Mouse (Mus musculus) lung, adult 2 months (tissue): ENCODE results near the gene Meis2. TPM values are rescaled to one million over a fixed set of nuclear protein-coding genes. Genes with fewer than 3 reads are reported as not detected.
A peak's percentile ranks its signal among the peaks of the same experiment; 100 is the strongest.

Source experiments
- DNase-seq: peaks from one replicate; pipeline ENCODE4 v3.0.0; 2022
- H3K4me1 ChIP-seq: fragments of 200-500 bp; 2 replicates; pipeline ENCODE4 v1.6.1; 2011; ENCODE audit warnings: low read length; ENCODE audit not compliant: control insufficient read depth, insufficient read depth
- H3K4me3 ChIP-seq: fragments of 200-500 bp; replicated peaks from 2 replicates; pipeline ENCODE3; 2011; ENCODE audit warnings: low read depth, mild to moderate bottlenecking, control low read depth, low read length; ENCODE audit errors: extremely low read depth
- CTCF ChIP-seq: fragments of 200-500 bp; IDR thresholded peaks from 2 replicates; pipeline ENCODE4 v1.5.1; 2011; ENCODE audit warnings: mild to moderate bottlenecking, low read length, control low read depth; ENCODE audit not compliant: insufficient read depth
- POLR2A ChIP-seq: fragments of 200-500 bp; IDR thresholded peaks from 2 replicates; pipeline ENCODE4 v1.6.1; 2011; ENCODE audit warnings: low read depth, mild to moderate bottlenecking, control low read depth, low read length, borderline replicate concordance; ENCODE audit errors: extremely low read depth
- WGBS: fragments of 180-500 bp; shearing (Covaris S2); methylation state at CpG from one replicate; pipeline ENCODE4 v1.1.7; 2018; 5-methylcytosine and 5-hydroxymethylcytosine counted together
- polyA plus RNA-seq: library from polyadenylated mRNA; depleted of rRNA; stranded (reverse); fragments of >200 nt; gene quantifications from 2 replicates; pipeline ENCODE4 v1.2.3, GENCODE M21; 2012

The Meis2 gene
- polyA plus RNA-seq, 1 experiment: 22.6 TPM

- WGBS: 42% methylated on average over 8 of the region's 8 CpGs
- peak overlapping the region; percentile 32 for H3K4me3 ChIP-seq
- no peaks in the 10 kb centered on the region for H3K4me1 ChIP-seq
- DNase-seq: no peak
- TF ChIP-seq POLR2A (no peak), CTCF (no peak)
Observed at GRCm38 (mm10) chr2:116069451-116070225, 4.0 kb upstream of the Meis2 start.

DNA sequence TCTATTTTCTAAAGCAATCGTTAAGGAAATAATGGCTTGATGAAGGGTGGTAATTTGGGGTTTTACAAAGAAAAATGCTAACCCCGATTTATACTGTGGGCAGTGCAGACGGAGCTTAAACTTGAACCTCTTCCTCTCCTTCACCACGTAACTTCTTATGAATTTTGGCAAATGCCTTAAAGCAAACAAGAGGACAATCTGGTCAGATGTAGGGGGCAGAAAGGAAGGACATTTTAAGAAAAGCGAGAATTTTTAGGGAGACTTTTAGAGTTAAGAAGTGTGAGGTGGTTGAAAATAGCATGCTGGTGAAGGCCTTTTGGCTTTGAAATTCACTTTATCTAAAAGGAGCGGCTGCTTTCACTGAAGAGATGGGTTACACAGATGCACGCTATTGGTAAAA, 3.3 kb upstream of the Meis2 start:
- H3K4me3 ChIP-seq: no peak overlapping the region
- DNase-seq: no peak

DNA sequence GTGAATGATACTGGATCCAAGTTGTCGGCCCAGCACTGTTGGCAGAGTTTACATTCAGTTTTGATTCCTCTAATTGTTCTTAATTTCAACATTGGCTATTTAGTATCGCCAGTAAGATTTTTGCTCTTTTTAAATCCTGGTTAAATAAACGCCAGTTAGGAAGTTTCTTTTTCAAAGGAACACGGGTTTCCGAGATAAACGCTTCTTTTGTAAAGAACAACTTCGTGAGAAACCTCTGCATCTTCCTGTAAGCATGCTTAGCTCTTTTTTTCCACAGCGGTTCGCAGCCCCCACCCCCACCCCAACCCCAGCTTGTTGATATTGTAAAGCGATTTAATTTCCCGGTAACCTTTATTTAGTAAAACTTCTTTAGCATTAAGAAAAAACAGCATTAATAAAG, 2.8 kb upstream of the Meis2 start:
- Histone ChIP-seq H3K4me1 (no peaks in the 10 kb centered on the region), H3K4me3 (no peak overlapping the region)
- no peak for DNase-seq
- 27% methylated on average over 11 of the region's 11 CpGs for WGBS
- TF ChIP-seq CTCF: no peak
- TF ChIP-seq POLR2A: no peak

More for the DNA sequence above, 3.3 kb upstream of the Meis2 start:
- TF ChIP-seq POLR2A (no peak), CTCF (no peak)
- WGBS: 54% methylated on average over 7 of the region's 7 CpGs
- no peaks in the 10 kb centered on the region for H3K4me1 ChIP-seq

GRCm38 (mm10) chr2:116067711-116068110, 2.1 kb upstream of the Meis2 start:
- TF ChIP-seq CTCF (no peak), POLR2A (no peak)
- no peak for DNase-seq
- Histone ChIP-seq H3K4me3 (peak overlapping the region; percentile 25), H3K4me1 (no peaks in the 10 kb centered on the region)
- WGBS: 16% methylated on average over 15 of the region's 15 CpGs

- no peaks in the 10 kb centered on the region for H3K4me1 ChIP-seq
- TF ChIP-seq POLR2A: peak; percentile 43; the same call in 1 of the 2 replicates
- TF ChIP-seq CTCF: no peak
- DNase-seq: peak; percentile 79
- peak overlapping the region; percentile 86 for H3K4me3 ChIP-seq
- under 1% methylated on average over 27 of the region's 27 CpGs for WGBS
Observed at GRCm38 (mm10) chr2:116067065-116067497, 1.4 kb upstream of the Meis2 start.

- peaks cover 2% of the 10 kb centered on the region for H3K4me1 ChIP-seq
- no peak for TF ChIP-seq POLR2A
- TF ChIP-seq CTCF: no peak
- DNase-seq: no peak
- 1% methylated on average over 36 of the region's 36 CpGs for WGBS
- peak overlapping the region; percentile 86 for H3K4me3 ChIP-seq
Observed at GRCm38 (mm10) chr2:116066057-116066941, 660 bp upstream of the Meis2 start.

DNA sequence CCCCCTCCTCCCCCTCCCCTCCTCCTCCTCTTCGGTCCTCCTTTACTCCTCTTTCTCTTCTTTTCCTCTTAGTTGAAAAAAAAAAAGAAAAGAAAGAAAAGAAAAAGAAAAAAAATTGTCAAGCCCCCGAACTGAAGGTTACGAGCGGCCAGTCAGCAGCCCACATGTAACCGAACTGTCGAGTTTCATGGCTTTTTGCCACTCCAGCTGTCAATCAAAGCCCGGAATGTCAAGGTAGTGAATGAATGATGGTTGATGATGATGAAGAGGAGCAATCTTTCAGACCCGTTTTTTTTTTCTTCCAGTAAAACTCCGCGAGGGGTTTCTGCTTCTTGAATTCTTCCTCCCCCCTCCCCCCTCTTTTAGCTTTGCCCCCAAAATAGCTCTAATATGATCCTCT, 582 bp downstream of the Meis2 start:
- peaks cover 2% of the 10 kb centered on the region for H3K4me1 ChIP-seq
- DNase-seq: no peak

GRCm38 (mm10) chr2:116064521-116064920, 1.1 kb downstream of the Meis2 start:
- 1% methylated on average over 20 of the region's 20 CpGs for WGBS
- peak; percentile 40 for DNase-seq
- no peak for TF ChIP-seq CTCF
- H3K4me3 ChIP-seq: peak overlapping the region; percentile 94
- peaks cover 2% of the 10 kb centered on the region for H3K4me1 ChIP-seq

More for the DNA sequence above, 582 bp downstream of the Meis2 start:
- 2% methylated on average over 10 of the region's 10 CpGs for WGBS
- peak overlapping the region; percentile 94 for H3K4me3 ChIP-seq
- TF ChIP-seq POLR2A: no peak
- TF ChIP-seq CTCF: no peak

- peak overlapping the region; percentile 94 for H3K4me3 ChIP-seq
- WGBS: 2% methylated on average over 37 of the region's 37 CpGs
Observed at GRCm38 (mm10) chr2:116063819-116064293, 1.8 kb downstream of the Meis2 start.

More at GRCm38 (mm10) chr2:116063819-116064293, 1.8 kb downstream of the Meis2 start:
- peaks cover 2% of the 10 kb centered on the region for H3K4me1 ChIP-seq
- DNase-seq: peak; percentile 36
- TF ChIP-seq CTCF (no peak), POLR2A (no peak)
